Mouse (Mus musculus): ENCODE measurements around the gene Camk2d.

Camk2d gene

DNA sequence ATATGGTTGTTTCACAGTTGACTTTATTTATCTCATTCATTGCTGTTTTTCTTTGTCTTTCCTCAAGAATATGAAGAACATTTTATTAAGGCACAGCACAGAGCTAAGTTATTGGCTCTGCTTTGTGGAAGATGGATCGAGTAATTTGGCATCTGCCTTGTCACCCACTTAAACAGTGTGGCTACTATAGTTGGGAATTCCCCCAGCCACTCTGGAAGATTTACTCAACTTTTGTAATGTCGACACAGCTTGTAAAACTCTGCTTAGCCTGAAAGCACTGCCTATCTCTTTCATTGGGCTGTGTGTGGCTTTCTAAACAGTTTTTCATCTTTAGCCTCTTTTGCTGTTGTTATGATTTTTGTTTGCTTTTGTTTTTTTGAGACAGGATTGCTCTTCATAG is 56.3 kb downstream of the Camk2d start:
- no peak for DNase-seq (ENCODE audit: low spot score)

DNA sequence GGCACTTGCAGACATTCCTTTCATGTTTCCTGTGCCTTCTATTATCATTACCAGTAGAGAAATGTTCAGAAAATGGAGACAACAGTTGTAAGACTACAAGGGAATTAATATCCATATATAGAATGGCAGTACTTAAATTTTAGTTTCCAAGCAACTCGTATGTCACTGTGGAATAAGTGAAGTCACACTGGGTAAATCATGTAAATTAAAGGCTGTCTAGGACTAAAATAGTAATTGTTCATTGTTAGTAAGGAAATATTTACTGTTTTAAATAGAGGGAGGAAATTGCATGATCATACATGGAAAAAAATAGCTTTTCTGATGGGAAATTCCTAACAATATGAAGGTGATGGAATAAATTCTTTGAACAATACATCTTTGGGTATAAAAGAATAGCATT is 57.0 kb downstream of the Camk2d start:
- no peak for DNase-seq (ENCODE audit: low spot score)

DNA sequence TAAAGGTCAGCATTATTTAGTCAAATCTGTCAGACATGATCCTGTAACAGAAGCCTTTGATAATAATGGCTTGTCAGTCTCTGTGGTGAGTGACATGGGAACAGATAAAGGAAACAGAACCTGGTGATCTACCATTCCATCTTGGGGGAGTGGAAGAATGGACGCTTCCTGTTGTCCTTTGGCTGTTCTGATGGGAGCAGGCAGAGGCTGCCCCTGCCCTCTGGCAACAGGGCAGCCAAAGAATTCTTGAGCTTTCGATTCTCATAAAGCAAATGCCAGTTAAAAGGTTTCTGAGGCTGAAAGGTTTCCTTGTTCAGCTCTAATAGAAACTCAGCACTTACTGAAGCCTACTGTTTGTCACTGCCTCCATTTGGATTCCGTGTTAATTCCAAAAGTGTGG is 60.1 kb downstream of the Camk2d start:
- no peak for DNase-seq (ENCODE audit: low spot score)

DNA sequence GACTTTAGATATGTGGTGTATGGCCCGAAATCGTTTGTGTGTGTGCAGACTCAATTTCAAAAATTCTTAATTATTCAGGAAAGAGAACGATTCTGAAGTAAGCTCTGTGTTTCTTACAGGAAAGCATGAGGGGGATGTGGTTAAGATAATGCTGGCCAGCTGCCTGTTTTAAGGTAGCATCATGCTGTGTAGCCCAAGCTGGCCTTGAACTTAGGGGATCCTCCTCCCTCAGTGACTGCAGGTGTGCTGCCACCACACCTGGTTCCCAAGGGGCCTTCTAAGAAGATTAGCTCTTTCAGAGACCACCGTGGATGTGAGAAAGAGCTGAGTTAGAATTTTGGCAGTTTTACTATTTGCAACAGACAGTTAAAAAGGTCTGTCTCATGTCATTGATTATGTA is 61.8 kb downstream of the Camk2d start:
- DNase-seq (ENCODE audit: low spot score) = no peak

DNA sequence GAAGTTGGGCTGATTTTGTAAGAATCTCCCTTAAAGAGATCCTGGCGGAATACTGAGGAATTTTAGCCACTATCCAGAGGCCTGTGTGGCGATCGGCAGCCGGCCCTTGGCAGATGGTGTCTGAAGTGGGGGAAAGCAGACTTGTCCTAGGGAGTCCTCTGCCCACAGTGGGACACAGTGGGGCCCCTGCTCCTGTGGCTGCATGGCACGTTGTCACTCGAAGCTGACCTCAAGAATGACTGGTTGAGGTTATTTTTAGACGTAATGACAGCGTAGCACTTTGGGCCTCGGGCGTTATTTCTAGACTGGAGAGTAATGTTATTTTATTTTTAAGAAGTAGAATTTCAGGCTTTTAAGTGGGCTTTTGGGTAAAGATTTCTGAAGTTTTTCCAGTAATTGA is 62.7 kb downstream of the Camk2d start:
- no peak for DNase-seq (ENCODE audit: low spot score)

DNA sequence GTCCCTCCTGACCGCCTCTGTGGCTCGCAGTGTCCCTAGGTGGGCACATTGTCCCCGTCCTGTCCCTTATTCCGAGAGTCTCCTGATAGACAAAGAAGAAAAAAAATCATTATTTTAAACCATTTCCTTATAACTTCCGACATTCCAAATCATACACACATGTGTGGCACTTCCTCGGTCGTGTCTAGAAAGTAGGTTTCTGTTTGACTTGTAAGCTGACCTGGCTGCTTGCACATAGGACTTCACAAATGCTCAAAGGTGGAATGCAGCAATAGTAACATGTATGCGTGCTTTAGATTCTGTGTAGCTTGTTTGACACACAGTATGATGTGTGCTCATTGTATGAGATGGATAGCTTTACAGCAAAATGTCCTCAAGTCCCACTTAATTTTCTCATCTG is 63.1 kb downstream of the Camk2d start:
- DNase-seq (ENCODE audit: low spot score) = no peak

DNA sequence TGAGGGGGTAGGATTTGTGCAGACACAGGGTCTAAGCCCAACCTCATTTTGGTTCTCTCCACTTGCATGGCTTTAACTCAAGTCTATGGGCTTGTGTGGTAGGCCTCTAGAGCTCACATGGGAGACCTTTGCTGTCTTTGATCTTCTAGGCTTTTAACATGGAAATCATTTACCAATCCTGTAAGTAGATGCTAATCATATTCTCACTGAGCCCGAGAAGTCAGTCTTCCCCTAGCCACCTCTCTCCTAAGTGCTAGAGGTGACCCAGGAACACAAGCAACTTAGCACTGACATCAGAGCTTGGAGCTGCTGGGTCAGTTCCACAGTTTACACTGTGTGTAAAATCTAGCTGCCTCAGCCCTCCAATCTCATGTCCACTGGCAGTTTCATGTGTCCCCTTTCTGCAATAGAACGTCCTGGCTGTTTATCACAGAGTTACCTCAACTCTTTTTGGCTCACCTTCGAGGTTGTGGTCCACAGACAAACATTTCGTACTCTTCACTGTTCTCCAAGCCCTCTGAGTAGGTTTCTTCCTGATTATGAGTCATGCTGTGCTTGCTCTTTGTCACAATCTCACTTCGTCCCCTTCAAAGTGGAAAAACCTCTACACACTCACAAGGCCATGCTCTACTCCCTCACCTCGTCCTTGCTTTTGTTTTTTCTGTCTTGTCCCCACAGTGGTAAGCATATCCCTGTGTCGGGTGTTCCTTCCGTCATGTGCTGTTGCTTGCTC is 63.9 kb downstream of the Camk2d start:
- DNase-seq (ENCODE audit: low spot score) = no peak

DNA sequence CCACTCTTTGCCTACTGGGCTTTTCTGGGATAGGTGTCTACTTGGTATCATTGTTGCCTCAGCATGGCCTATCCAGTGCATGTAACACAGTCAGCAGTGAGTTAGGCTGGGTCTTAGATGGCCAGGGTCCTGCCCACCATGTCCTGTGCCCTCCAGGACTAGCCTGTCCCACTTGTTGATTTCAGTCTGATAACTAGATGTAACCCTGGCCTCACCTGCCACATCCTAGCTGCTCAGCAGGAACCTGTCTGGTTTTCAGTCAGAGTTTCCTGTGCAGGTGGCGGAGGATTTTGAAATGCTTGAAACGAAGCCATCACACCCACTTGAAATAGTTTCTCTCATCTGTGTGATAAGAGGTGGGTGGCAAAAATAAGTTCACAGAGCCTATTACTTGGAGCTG is 64.5 kb downstream of the Camk2d start:
- no peak for DNase-seq (ENCODE audit: low spot score)

DNA sequence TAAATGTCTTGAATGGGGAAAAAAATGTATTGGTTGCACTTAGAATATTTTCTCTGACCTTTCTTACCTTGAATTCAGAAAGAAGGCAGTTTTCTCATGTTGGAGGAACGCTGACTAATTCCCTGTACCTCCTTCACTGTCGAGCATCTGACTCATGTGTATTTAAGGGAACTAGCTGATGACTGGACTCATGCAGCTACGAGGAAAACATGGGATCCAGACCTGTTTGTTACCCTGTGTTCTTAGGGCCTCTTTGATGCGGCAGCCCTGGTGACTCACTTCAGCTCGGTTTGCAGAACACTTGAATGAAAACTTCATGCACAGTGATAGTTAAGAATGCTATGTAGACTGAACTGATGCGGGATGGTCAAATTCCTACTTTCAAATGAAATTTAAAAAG is 64.9 kb downstream of the Camk2d start:
- no peak for DNase-seq (ENCODE audit: low spot score)

DNA sequence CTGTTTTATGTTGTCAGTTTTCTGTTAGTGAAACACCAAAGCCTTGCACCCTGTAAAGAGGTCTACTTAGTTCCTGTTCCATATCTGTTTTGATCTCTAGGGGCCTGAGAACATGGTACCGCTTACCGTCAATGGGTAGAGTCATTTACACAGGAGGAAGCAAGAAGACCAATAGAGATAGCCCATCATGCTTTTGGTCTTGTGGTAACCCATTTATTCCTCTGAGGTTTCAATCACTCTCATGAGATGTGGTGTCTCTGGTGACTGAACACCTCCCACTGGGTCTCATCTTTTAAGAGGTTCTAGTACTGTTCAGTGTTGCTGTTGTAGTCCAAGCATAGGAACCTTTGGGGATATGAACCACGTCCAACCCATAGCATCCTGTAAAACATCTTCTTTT is 65.8 kb downstream of the Camk2d start:
- no peak for DNase-seq (ENCODE audit: low spot score)

DNA sequence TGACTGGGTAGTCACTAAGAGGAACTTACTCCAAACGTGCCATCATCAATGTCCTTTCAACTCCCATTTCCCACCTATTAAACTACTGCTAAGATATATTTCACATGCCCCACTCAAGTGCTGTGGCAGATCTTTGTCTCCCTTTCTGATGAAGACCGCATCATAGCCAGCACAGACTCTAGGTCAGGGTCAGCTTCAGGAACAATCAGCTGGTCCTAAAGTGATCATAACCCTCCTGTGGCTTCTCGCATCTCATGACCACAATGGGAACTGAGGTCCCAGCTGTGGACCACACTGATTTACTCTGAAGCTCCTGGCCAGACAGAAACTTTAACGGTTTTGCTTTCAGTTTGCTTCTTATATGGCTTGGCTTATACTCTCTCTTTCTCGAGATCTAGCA is 67.3 kb downstream of the Camk2d start:
- no peak for DNase-seq (ENCODE audit: low spot score)

DNA sequence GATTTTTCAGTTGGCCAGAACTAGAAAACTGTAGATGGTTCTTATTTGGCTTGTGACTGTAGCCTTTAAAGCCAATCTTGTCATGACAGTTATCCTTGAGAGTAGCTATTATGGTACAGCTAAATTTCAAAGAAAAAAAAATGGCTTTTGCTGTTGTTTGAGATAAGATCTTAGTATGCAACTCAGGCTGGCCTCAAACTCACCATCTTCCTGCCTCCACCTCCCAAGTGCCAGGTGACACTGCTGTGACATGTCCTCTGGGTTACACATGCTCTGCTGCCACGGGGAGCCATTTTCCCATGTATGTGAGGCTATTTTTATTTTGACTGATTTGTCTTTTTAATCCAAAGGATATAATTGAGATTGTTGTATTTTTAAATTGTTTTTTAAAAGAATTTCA is 69.8 kb downstream of the Camk2d start:
- no peak for DNase-seq (ENCODE audit: low spot score)

DNA sequence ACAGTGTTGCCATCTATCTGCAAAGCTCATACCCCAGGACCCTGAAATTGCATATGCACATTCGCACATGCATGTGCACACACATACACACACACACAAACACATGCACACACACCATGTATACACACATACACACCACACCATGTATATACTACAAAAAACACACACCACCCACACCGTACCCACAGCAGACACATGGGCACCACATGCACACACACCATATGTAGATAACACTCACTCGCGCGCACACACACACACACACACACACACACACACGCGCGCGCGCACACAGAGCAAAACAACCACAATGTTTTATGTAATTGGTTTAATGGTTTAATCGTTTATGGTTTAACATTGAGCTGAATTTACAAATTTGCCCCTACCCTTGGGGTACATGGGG is 70.9 kb downstream of the Camk2d start:
- no peak for DNase-seq (ENCODE audit: low spot score)

DNA sequence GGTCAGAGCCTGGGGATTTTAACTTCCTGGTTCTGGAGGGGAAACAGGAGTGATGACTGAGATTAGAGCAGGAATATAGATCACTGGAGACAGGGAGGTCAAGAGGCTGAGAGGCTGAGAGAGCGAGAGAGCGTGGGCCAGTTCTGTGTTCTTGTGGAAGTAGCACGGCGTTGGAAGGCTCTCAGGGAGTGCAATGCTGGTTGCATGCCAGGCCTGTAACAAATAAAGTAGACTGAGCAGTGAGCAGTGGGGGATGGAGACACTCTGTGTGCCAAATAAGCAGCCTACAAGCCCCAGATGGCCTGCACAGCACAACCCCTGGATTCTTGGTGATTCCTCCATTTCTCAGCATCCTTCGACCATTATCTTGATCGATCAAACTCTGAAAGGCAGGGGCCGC is 71.3 kb downstream of the Camk2d start:
- peak; percentile 41 for DNase-seq (ENCODE audit: low spot score)

DNA sequence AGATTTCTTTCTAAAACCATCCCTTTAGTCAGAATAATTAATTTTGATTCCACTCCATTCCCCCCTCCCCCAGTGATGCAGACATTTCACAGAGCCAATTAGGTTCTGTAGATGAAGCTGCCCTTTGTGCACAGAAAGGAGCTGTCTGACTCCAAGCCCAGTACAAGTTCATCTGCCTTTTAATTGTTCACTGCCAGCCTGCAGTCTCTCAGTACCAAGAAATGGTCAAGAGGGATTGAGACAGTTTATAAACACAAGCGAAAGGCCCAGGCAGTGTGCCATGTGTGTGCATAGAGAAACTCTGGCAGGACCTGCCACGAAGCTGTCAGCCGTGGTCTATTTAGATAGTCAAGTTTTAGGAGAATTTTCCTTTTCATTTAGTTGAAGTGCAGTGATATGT is 72.0 kb downstream of the Camk2d start:
- no peak for DNase-seq (ENCODE audit: low spot score)

DNA sequence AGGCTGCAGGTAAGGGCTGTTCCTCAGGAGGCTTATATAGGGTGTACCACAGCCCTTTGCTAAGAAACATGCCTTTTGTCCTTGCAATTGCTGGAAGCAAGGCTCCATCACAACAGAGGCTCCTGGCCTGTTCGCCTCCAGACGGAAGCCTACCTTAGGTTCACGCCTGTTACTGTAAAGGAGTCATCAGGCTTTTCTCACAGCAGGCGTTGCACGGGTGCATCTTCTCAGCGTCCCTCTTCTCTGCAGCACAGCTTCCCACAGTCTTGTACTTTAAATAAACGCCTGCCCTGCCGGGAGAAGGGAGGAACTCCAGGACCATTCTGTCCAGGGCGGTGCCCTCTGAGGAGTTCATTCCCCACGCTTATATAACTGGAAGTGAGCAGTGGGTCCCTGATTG is 72.6 kb downstream of the Camk2d start:
- DNase-seq (ENCODE audit: low spot score) = no peak

DNA sequence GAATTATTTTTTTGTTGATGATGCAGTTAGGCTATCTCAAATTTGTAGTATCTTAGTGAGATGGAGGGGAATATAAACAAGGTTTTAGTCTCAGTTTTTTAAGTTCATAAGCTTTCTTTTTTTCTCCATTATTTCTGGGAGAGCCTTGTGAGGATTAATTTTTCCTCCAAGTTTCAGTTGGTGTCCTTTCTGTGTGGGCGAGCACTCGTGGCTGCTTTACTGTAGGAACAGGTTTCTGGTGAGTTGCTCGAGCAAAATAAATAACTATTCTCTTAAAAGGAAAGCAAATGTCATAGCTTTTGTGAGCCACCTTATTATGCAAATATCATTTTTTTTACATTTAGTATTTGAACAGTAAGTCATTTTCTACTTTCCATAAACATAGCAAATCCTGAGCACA is 74.3 kb downstream of the Camk2d start:
- no peak for DNase-seq (ENCODE audit: low spot score)

DNA sequence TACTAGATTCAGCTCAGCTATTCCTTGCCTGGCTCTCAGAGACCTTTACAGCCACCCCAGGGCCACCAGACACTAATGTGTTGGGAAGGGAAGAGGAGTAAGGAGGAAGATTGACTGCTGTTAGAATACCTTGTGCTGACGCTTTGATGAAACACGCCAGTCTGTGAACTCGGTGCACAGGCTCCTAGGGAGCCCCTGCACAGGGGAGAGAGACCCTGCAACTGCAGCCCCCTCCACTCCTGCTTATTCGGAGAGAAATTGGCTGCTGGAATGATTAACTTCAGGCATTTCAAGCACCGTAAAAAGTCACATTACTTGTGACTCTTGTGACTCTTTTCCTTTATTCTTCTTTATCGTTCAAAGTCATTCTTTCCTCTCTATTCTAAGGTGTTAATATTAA is 75.2 kb downstream of the Camk2d start:
- DNase-seq (ENCODE audit: low spot score) = no peak

DNA sequence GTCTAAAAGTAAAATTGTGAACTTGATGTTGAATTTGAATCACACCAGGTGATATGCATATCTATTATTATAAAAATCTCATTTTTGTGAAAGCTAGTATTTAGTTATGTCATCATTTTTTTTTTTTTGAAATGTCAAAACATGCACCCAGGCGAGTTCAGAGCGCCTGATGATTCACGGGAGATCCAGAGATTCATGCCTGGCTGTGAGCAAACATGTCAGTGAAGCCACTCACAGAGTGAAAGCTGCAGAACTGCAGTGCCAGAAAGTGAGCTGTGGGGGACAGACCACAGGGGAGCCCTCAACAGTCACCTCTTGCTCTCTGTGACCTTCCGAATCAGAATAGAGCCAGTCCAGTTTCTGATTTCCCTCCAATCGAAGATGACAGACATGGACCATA is 84.9 kb downstream of the Camk2d start:
- no peak for DNase-seq (ENCODE audit: low spot score)

DNA sequence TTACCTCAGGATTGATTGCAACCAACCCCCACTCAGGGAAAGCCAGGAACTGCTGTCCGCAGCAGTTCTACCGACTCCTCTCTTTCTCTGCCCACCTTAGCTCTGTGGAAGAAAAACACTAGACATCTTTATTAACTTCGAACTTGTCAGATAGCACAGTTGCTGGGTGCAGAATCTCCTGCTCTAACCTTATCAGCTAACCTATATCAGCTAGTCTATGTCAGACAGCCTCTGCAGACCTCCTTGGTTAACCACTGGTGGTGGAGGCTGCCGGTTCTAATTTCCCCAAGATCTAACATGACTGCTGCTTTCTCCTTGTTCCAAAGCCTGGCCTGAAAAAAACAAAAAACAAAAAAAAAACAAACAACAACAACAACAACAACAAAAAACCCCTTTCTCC is 85.9 kb downstream of the Camk2d start:
- no peak for DNase-seq (ENCODE audit: low spot score)

DNA sequence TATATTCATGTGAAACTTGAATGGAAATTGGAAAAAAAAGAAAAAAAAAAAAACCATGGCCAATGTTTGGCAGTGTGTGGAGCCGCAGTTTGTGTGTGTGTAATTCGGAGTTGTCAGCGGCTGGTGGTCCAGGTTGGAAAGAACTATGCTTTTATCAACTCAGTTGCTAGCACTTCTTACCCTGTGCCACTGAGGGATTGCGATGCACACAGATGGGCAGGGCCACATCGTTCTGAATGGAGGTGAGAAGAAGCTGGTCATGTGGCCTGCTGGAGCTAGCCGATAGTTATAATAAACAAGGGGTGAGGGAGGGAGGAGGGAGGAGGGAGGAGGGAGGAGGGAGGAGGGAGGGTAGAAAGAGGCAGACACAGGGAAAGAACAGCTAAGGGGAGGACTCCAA is 89.3 kb downstream of the Camk2d start:
- no peak for DNase-seq (ENCODE audit: low spot score)

DNA sequence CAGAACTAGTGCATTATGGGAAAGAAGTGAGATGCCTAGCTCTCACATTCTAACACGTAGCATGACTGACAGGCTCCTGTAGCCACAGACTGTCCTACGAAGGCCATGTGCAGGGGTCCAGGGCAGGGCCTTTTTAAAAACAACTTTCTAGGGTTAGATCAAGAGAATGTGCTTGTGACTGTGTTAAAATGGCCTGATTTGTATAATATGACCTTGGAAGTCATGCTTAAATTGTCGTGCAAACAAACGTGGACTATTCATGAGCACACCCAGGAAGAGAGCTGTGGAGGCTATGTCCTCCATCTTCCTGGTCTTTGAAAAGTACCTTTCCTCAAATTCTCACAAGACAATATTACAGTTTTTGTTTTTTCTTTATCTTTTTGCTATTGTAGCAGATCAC is 91.0 kb downstream of the Camk2d start:
- no peak for DNase-seq (ENCODE audit: low spot score)

DNA sequence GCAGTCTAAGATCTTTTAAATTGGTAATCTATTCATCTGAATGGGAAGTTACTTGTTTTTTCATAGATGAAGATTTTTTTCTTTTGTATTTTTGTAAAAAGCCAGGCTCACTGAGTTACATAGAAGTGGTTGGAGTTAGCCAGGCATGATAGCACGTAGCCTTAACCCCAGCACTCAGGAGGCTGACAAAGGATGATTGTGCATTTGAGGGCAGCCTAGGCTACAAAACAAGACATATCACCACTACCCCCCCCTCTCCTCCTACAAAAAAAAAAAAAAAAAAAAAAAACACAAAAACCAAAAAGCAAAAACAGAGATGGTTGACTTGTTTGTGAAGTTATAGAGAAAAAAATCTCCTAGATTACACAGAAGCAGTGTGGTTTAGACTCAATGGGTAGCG is 92.4 kb downstream of the Camk2d start:
- no peak for DNase-seq (ENCODE audit: low spot score)

DNA sequence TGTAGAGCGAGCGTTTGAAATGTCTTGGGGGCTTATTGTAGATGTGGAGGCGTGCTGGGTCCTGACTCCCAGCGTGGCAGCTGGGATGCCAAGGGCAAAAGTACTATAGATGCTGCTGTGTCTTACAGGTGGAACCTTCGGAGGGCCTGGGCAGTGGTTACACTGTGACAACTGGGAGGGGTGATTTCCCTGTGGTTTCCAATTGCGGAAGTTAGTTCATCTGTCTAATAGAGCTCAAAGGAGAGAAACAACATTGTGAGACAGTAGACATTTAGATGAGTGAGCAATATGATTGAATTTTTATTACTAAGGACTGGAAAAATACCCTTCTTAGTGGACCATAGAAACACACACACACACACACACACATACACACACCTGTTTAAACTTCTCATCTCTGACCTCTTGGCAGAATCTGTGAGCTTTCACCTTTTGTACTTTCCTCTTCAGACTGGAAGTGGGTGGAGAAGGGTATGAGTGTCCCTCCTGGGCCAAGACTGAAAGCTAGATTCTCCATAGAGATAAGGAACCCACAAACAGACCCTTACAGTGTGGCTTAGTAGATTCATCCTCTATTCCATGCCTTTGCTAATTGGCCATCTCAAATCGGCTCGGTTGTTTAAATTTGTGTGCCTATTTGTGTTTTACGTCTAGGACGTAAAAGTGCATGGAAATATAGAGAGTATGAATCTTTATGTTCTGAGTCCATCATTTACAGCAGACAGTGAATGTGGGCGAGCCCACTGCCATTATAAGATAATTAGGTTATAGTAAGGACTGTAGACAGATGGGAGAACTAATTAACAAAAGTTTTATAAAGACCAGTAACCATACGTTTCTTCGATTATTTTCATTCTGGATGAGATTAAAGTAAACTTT is 94.8 kb downstream of the Camk2d start:
- no peak for DNase-seq (ENCODE audit: low spot score)
